Mouse (Mus musculus): ENCODE data around the gene Zmiz2.

DNA sequence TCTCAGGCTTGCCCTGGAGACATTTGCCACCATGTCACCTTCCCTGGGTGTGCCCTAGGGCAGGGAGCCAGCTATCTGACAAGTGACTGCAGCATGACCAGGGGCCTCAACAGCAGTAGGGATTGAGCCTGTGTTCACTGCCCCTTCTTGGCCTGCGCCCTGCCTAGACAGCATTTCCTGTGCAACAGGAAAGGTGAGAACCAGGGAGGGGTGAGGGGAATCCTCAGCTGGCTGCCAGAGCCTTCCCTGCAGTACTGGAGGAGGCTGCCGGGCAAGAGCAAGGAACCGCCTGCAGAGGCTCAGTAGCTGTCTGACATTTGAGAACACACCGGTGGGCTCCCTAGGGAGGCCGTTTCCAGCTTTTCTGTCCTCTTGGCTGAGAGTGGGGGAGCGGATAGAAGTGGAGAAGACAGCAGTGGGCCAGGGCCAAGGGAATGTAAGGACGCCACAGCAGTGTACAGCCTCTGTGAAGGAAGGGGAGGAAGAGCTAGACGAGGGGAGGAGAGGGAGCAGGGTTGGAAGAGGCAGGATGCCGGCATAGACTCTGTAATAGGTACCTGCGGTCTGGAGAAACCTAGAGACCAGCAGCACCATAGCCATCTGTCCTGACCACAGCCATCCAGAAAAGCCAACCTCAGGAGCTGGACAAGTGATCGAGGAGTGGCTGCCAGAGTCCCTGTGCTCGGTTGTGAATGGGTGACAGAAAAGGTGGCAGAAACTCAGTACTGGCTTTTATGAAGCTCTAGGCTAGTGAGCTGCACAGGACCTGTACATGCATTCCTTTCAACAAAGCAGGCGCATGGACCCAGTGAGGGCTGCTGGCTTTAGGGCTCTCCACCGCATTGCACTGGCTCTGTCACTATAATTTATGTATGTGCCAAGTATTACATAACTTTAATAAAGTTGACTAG lies 17.6 kb downstream of the Zmiz2 start:
- TF ChIP-seq CTCF (conservative IDR thresholded peaks at IDR 0.05; ENCODE audit: low read length) (no peak), NANOG (IDR thresholded peaks at IDR 0.05; ENCODE audit: borderline replicate concordance, low read length) (no peak)

All from E14TG2a.4 (cell line).